Mouse (Mus musculus) limb, embryonic 14.5 days (tissue): ENCODE data around the gene Tmem109. TPM values are rescaled to one million over a fixed set of nuclear protein-coding genes. Genes with fewer than 3 reads are reported as not detected.

Source experiments
- ATAC-seq: fragments of 200-750 bp; cut with Nextera tagmentation; 2 replicates; pipeline ENCODE4 v1.8.0; 2017; ENCODE audit warnings: low read depth, moderate number of reproducible peaks, moderate TSS enrichment; ENCODE audit not compliant: low FRiP score
- DNase-seq: peaks from one replicate; pipeline ENCODE4 v3.0.0-alpha.2; 2015; ENCODE audit warnings: low spot score
- H3K27ac ChIP-seq: fragments of 300-500 bp; sonication (generic); replicated peaks from 2 replicates; pipeline ENCODE4 v1.5.1; 2014; ENCODE audit warnings: low read depth, mild to moderate bottlenecking, low read length, moderate library complexity, mixed read lengths
- H3K27me3 ChIP-seq: fragments of 300-500 bp; sonication (generic); 2 replicates; pipeline ENCODE4 v1.6.1; 2014; ENCODE audit warnings: low read length, mixed read lengths; ENCODE audit not compliant: control insufficient read depth, insufficient read depth
- H3K36me3 ChIP-seq: fragments of 300-500 bp; sonication (generic); 2 replicates; pipeline ENCODE4 v1.6.1; 2014; ENCODE audit warnings: mild to moderate bottlenecking, low read length, moderate library complexity, mixed read lengths; ENCODE audit not compliant: control insufficient read depth, insufficient read depth
- H3K4me1 ChIP-seq: fragments of 300-500 bp; sonication (generic); 2 replicates; pipeline ENCODE4 v1.6.1; 2014; ENCODE audit warnings: antibody characterized with exemption, low read length, mixed read lengths; ENCODE audit not compliant: control insufficient read depth, insufficient read depth
- H3K4me2 ChIP-seq: fragments of 300-500 bp; sonication (generic); replicated peaks from 2 replicates; pipeline ENCODE4 v1.6.1; 2014; ENCODE audit warnings: low read depth, mild to moderate bottlenecking, low read length, moderate library complexity; ENCODE audit not compliant: severe bottlenecking
- H3K4me3 ChIP-seq: fragments of 300-500 bp; sonication (generic); replicated peaks from 2 replicates; pipeline ENCODE4 v1.5.1; 2014; ENCODE audit warnings: low read length
- H3K9ac ChIP-seq: fragments of 300-500 bp; sonication (generic); 2 replicates; pipeline ENCODE4 v1.6.1; 2014; ENCODE audit warnings: mild to moderate bottlenecking, low read depth, low read length, moderate library complexity; ENCODE audit not compliant: severe bottlenecking
- H3K9me3 ChIP-seq: fragments of 300-500 bp; sonication (generic); 2 replicates; pipeline ENCODE4 v1.6.1; 2016; ENCODE audit warnings: low read length; ENCODE audit not compliant: control insufficient read depth
- POLR2A ChIP-seq: fragments of 200-500 bp; IDR thresholded peaks from 2 replicates; pipeline ENCODE4 v1.8.0; 2012; ENCODE audit warnings: inconsistent platforms, mild to moderate bottlenecking, moderate library complexity, borderline replicate concordance; ENCODE audit not compliant: insufficient read depth, insufficient read length; ENCODE audit errors: extremely low read depth
- WGBS: fragments of 180-500 bp; shearing (Covaris S2); extraction: QIAGEN DNeasy Blood & Tissue Kit; methylation state at CpG from one replicate; pipeline ENCODE4 v1.1.7; 2014; 5-methylcytosine and 5-hydroxymethylcytosine counted together
- polyA plus RNA-seq, 2 experiments: library from polyadenylated mRNA; depleted of rRNA in 1 of 2; stranded (reverse) in 1 of 2; unstranded in 1 of 2; fragments of >200 nt; fragmentation: Nextera tagmentation in 1 of 2; extraction: Ambion mirVana in 1 of 2; gene quantifications; 2 replicates each; pipeline versions ENCODE4 v1.2.1 to v1.2.3; 2012 to 2014

Tmem109 gene
- polyA plus RNA-seq, 2 experiments = 106 to 128 TPM

GRCm38 (mm10) chr19:10868623-10869141 lies 13.1 kb downstream of the Tmem109 start:
- ATAC-seq = peak; percentile 3; the same call in 1 of the 2 replicates

DNA sequence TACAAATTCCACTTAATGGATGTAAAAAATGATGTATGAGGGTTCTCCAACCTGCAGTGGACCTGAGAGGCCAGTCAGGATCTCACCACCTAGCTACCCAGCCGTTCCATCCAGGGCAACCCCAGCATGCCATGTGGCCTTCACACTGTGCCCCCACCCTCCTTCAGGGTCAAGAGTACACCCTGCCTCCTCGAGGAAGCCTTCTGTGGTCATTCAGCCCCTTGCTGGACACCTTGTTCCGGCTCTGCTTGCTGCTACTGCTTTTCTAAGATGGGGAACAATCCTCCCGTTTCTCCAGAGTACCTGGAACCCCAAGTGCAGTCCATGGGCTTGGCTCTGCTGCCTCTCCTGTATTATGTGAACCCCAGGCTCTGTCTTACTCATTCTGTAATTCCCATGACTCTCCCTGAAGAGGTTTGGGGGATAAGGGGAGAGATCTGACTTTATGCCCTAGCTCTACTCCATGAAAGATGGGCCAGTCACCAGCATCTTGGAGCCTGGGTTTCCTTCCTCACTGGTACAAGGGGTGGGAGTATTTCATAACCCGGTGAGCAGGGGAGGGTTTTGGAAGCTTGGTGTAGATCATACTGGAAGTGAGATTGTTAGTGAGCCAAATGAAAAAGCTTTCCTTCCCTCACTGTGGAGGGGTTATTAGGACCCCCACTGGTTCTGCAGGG lies 13.7 kb downstream of the Tmem109 start:
- WGBS = 25% methylated on average over 5 of the region's 5 CpGs

More at GRCm38 (mm10) chr19:10868623-10869141, 13.1 kb downstream of the Tmem109 start:
- no peak for TF ChIP-seq POLR2A
- H3K4me1 ChIP-seq = peaks cover 24% of the 10 kb centered on the region
- H3K9me3 ChIP-seq = no peaks in the 10 kb centered on the region
- no peak for DNase-seq
- under 1% methylated on average over 17 of the region's 17 CpGs for WGBS
- peak overlapping the region; percentile 94 for H3K9ac ChIP-seq
- H3K4me2 ChIP-seq = peak overlapping the region; percentile 84
- H3K36me3 ChIP-seq = peaks cover 60% of the 10 kb centered on the region
- H3K4me3 ChIP-seq = peak overlapping the region; percentile 89
- H3K27me3 ChIP-seq = no peaks in the 10 kb centered on the region
- H3K27ac ChIP-seq = peak overlapping the region; percentile 85

DNA sequence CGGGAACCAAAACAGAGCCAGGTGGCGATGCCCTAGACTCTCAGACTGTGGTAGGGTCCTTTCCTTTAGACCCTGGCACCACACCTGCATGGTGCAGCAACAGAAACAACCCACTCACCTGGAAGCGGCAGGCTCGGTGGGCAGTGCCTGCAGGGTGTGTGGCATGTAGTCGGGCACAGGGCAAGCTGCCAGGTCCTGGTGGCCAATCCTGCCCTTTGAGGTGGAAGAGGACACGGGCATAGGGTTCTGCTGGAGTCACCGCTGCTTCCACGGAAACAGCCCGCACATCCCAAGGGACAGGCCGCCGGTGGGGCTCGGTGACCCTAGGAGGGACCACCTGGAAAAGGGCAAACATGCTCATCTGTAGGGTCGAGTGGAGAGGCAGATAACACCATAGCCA lies 15.4 kb downstream of the Tmem109 start:
- H3K36me3 ChIP-seq = peaks cover 60% of the 10 kb centered on the region
- no peak for TF ChIP-seq POLR2A
- no peak overlapping the region for H3K9ac ChIP-seq
- H3K4me2 ChIP-seq = no peak overlapping the region
- H3K27ac ChIP-seq = no peak overlapping the region
- H3K4me3 ChIP-seq = no peak overlapping the region
- no peak for ATAC-seq
- H3K4me1 ChIP-seq = peaks cover 24% of the 10 kb centered on the region
- DNase-seq = no peak
- no peaks in the 10 kb centered on the region for H3K27me3 ChIP-seq
- H3K9me3 ChIP-seq = no peaks in the 10 kb centered on the region
- WGBS = 93% methylated on average over 13 of the region's 13 CpGs

More for the DNA sequence above, 13.7 kb downstream of the Tmem109 start:
- H3K4me2 ChIP-seq = peak overlapping the region; percentile 84
- TF ChIP-seq POLR2A = no peak
- peaks cover 24% of the 10 kb centered on the region for H3K4me1 ChIP-seq
- no peak overlapping the region for H3K27ac ChIP-seq
- H3K36me3 ChIP-seq = peaks cover 60% of the 10 kb centered on the region
- ATAC-seq (no peak), DNase-seq (no peak)
- no peaks in the 10 kb centered on the region for H3K9me3 ChIP-seq
- peak overlapping the region; percentile 89 for H3K4me3 ChIP-seq
- no peaks in the 10 kb centered on the region for H3K27me3 ChIP-seq
- H3K9ac ChIP-seq = peak overlapping the region; percentile 94

DNA sequence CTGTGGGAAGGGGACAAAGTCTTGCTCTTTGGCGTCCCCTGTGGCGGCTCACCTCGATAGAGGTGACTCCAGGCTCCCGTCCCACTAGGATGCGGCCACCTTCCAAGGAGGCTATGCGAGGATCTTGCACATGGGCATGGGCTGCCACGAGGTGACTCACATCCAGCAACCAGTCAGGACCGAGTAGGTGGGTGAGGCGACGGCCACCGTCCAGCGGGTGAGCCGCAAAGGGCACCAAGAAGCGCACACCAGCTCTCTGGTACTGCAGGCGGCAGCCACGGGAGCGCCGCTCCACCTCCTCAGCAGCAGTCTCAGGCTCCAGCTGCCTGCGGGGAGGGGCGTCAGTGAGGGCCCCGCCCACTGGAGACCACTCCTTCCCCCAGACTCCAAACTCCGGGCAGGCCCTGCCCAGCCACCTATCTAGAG lies 21.7 kb downstream of the Tmem109 start:
- no peak for TF ChIP-seq POLR2A
- DNase-seq (no peak), ATAC-seq (no peak)
- no peak overlapping the region for H3K4me2 ChIP-seq
- no peaks in the 10 kb centered on the region for H3K4me1 ChIP-seq
- 47% methylated on average over 17 of the region's 22 CpGs for WGBS
- no peaks in the 10 kb centered on the region for H3K27me3 ChIP-seq
- H3K27ac ChIP-seq = no peak overlapping the region
- peaks cover 92% of the 10 kb centered on the region for H3K36me3 ChIP-seq
- H3K9ac ChIP-seq = no peak overlapping the region
- H3K9me3 ChIP-seq = no peaks in the 10 kb centered on the region
- no peak overlapping the region for H3K4me3 ChIP-seq

DNA sequence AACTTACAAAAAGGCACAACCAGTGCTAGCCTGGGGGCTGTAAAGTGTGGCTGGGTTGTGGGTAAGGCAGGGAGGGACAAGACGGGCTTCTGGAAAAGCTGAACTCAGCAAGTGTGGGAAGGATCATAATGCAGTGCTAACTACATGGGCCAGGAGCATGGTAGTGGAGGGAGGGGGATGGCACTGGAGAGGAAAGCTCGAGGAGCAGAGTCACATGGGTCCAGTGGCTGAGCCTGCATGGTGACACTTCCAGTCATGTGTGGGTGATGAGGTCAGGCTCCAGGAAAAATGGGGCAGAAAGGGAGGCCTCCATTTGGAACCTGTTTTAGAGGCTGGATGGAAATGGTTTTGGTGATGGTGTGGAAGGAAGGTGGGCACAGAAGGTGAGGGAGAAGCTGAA lies 25.3 kb downstream of the Tmem109 start:
- no peak for ATAC-seq
- Histone ChIP-seq H3K4me3 (no peak overlapping the region), H3K9me3 (no peaks in the 10 kb centered on the region), H3K4me2 (no peak overlapping the region), H3K9ac (no peak overlapping the region), H3K4me1 (no peaks in the 10 kb centered on the region), H3K27ac (no peak overlapping the region), H3K36me3 (peaks cover 56% of the 10 kb centered on the region), H3K27me3 (no peaks in the 10 kb centered on the region)
- TF ChIP-seq POLR2A = no peak
- DNase-seq = no peak
- 48% methylated on average over 2 of the region's 2 CpGs for WGBS
